14 mouse cellular contexts compared by ENCODE assay signal in genomic region chr12:109594961-109595360, GRCm38 (mm10). TPM values are rescaled to one million over a fixed set of nuclear protein-coding genes. Genes with fewer than 3 reads are reported as not detected.
DNase-seq lines count a peak whose midpoint lies in the region; ATAC-seq and TF ChIP-seq lines count a peak whose summit lies in the region.
"Had no signal": no experiment of that assay in that cellular context is flagged by ENCODE, and none has a peak within 500 bp of the region (broad histone marks: within the 10 kb centered on the region; RNA-seq: fewer than 3 reads in every experiment).

No protein-coding gene starts in this region.

- WGBS in lung, embryonic 14.5 days: 77% methylated on average over 7 of the region's 7 CpGs
- WGBS in embryonic facial prominence, embryonic 11.5 days: 90% methylated on average over 7 of the region's 7 CpGs
- 84% methylated on average over 7 of the region's 7 CpGs for WGBS in intestine, embryonic 16.5 days
- 77% methylated on average over 7 of the region's 7 CpGs for WGBS in stomach, embryonic 15.5 days
- 93% methylated on average over 7 of the region's 7 CpGs for WGBS in midbrain, postnatal 0 days
- WGBS in thymus, adult 2 months: 95% methylated on average over 7 of the region's 7 CpGs

- DNase-seq in lung, embryonic 14.5 days: no peak
- DNase-seq in lung, postnatal 10 days: no peak
- no peak for DNase-seq in embryonic facial prominence, embryonic 11.5 days (ENCODE audit: low spot score)
- DNase-seq in midbrain, postnatal 0 days (ENCODE audit: low spot score): no peak
- no peak for DNase-seq in thymus, adult 2 months
- DNase-seq: right cerebral cortex, postnatal 4 days had no signal

- no peaks in the 10 kb centered on the region for H3K9me3 ChIP-seq in lung, embryonic 14.5 days (ENCODE audit: low read depth, low read length)
- no peaks in the 10 kb centered on the region for H3K9me3 ChIP-seq in embryonic facial prominence, embryonic 11.5 days (replicated peaks; ENCODE audit: control insufficient read depth, low read length)
- no peaks in the 10 kb centered on the region for H3K9me3 ChIP-seq in intestine, embryonic 16.5 days (ENCODE audit: control insufficient read depth, low read length)
- H3K9me3 ChIP-seq in stomach, embryonic 15.5 days: no peaks in the 10 kb centered on the region
- peaks cover 4% of the 10 kb centered on the region; the same call in 1 of the 2 replicates for H3K9me3 ChIP-seq in midbrain, postnatal 0 days (ENCODE audit: low read length)
- H3K9me3 ChIP-seq: forebrain, embryonic 12.5 days had no signal

- no peak overlapping the region for H3K9ac ChIP-seq in lung, embryonic 14.5 days
- H3K9ac ChIP-seq in embryonic facial prominence, embryonic 11.5 days (replicated peaks; ENCODE audit: low read length): no peak overlapping the region
- H3K9ac ChIP-seq in intestine, embryonic 16.5 days (ENCODE audit: low read depth, low read length): no peak overlapping the region
- H3K9ac ChIP-seq in stomach, embryonic 15.5 days: no peak overlapping the region
- H3K9ac ChIP-seq in midbrain, postnatal 0 days (replicated peaks; ENCODE audit: low read length, poor library complexity, severe bottlenecking): no peak overlapping the region
- H3K9ac ChIP-seq: forebrain, embryonic 12.5 days had no signal

- H3K27me3 ChIP-seq in lung, embryonic 14.5 days (ENCODE audit: insufficient read depth, low read length): no peaks in the 10 kb centered on the region
- H3K27me3 ChIP-seq in embryonic facial prominence, embryonic 11.5 days (ENCODE audit: control insufficient read depth, insufficient read depth, low read length): no peaks in the 10 kb centered on the region
- H3K27me3 ChIP-seq in intestine, embryonic 16.5 days (replicated peaks; ENCODE audit: control insufficient read depth, insufficient read depth, low read length): no peaks in the 10 kb centered on the region
- no peaks in the 10 kb centered on the region for H3K27me3 ChIP-seq in stomach, embryonic 15.5 days (replicated peaks)
- H3K27me3 ChIP-seq in midbrain, postnatal 0 days (ENCODE audit: insufficient read depth, low read length): no peaks in the 10 kb centered on the region
- H3K27me3 ChIP-seq in thymus, adult 2 months (ENCODE audit: control insufficient read depth, insufficient read depth, low read length): no peaks in the 10 kb centered on the region
- H3K27me3 ChIP-seq: forebrain, embryonic 12.5 days had no signal

- H3K36me3 ChIP-seq in lung, embryonic 14.5 days (ENCODE audit: insufficient read depth): peaks cover 48% of the 10 kb centered on the region
- peaks cover 5% of the 10 kb centered on the region; the same call in 1 of the 2 replicates for H3K36me3 ChIP-seq in embryonic facial prominence, embryonic 11.5 days (replicated peaks; ENCODE audit: control insufficient read depth, insufficient read depth, low read depth, low read length)
- H3K36me3 ChIP-seq in intestine, embryonic 16.5 days (ENCODE audit: control insufficient read depth, insufficient read depth, low read length): peaks cover 10% of the 10 kb centered on the region; the same call in 1 of the 2 replicates
- H3K36me3 ChIP-seq in stomach, embryonic 15.5 days: peaks cover 16% of the 10 kb centered on the region; the same call in 1 of the 2 replicates
- peaks cover 41% of the 10 kb centered on the region for H3K36me3 ChIP-seq in midbrain, postnatal 0 days (ENCODE audit: insufficient read depth, low read length)
- H3K36me3 ChIP-seq in thymus, adult 2 months (ENCODE audit: control insufficient read depth, insufficient read depth, low read length): no peaks in the 10 kb centered on the region

- H3K4me1 ChIP-seq in lung, embryonic 14.5 days (ENCODE audit: insufficient read depth): peaks cover 11% of the 10 kb centered on the region
- H3K4me1 ChIP-seq in embryonic facial prominence, embryonic 11.5 days (ENCODE audit: control insufficient read depth, insufficient read depth, low read length): peaks cover 2% of the 10 kb centered on the region; the same call in 1 of the 2 replicates
- H3K4me1 ChIP-seq in intestine, embryonic 16.5 days (ENCODE audit: control insufficient read depth, insufficient read depth, low read length): peaks cover 15% of the 10 kb centered on the region
- peaks cover 16% of the 10 kb centered on the region for H3K4me1 ChIP-seq in stomach, embryonic 15.5 days
- no peaks in the 10 kb centered on the region; the same call in 1 of the 2 replicates for H3K4me1 ChIP-seq in midbrain, postnatal 0 days (ENCODE audit: insufficient read depth, low read length)
- no peaks in the 10 kb centered on the region for H3K4me1 ChIP-seq in thymus, adult 2 months (replicated peaks; ENCODE audit: control insufficient read depth, insufficient read depth, low read length)
- H3K4me1 ChIP-seq: forebrain, embryonic 12.5 days had no signal

- H3K4me3 ChIP-seq in lung, embryonic 14.5 days (ENCODE audit: low read depth, low read length): no peak overlapping the region
- no peak overlapping the region for H3K4me3 ChIP-seq in embryonic facial prominence, embryonic 11.5 days (ENCODE audit: low read depth, low read length)
- no peak overlapping the region for H3K4me3 ChIP-seq in intestine, embryonic 16.5 days (ENCODE audit: low read length)
- H3K4me3 ChIP-seq in stomach, embryonic 15.5 days (replicated peaks): no peak overlapping the region
- no peak overlapping the region for H3K4me3 ChIP-seq in midbrain, postnatal 0 days (ENCODE audit: low read depth, low read length)
- H3K4me3 ChIP-seq in thymus, adult 2 months (ENCODE audit: control insufficient read depth, insufficient read depth, low read length): no peak overlapping the region
- H3K4me3 ChIP-seq: forebrain, embryonic 12.5 days had no signal

- peak; percentile 8; the same call in 1 of the 2 replicates for TF ChIP-seq CTCF in lung, embryonic 14.5 days (IDR thresholded peaks at IDR 0.05; ENCODE audit: low read depth)
- TF ChIP-seq CTCF in midbrain, postnatal 0 days (IDR thresholded peaks at IDR 0.05): no peak
- TF ChIP-seq CTCF in thymus, adult 2 months (IDR thresholded peaks at IDR 0.05; ENCODE audit: borderline replicate concordance, control insufficient read depth, extremely low read depth, insufficient read depth, low read length, poor library complexity): no peak

- no peak for TF ChIP-seq POLR2A in thymus, adult 2 months (IDR thresholded peaks at IDR 0.05; ENCODE audit: control insufficient read depth, extremely low read depth, insufficient read depth, low read length, poor library complexity)

- ATAC-seq in lung, embryonic 14.5 days (ENCODE audit: insufficient read depth): no peak
- ATAC-seq in embryonic facial prominence, embryonic 11.5 days (replicated peaks; ENCODE audit: insufficient number of reproducible peaks, low FRiP score, low TSS enrichment, low read depth): no peak
- ATAC-seq in intestine, embryonic 16.5 days: 0 out of 2 replicates have a peak, but pooled peaks have one; percentile 52
- ATAC-seq in stomach, embryonic 15.5 days (ENCODE audit: insufficient read depth, low FRiP score, low read depth): no peak
- ATAC-seq in midbrain, postnatal 0 days (ENCODE audit: low FRiP score): no peak

- H3K4me2 ChIP-seq in lung, embryonic 14.5 days: no peak overlapping the region
- H3K4me2 ChIP-seq in embryonic facial prominence, embryonic 11.5 days (ENCODE audit: low read depth, low read length): no peak overlapping the region
- H3K4me2 ChIP-seq in intestine, embryonic 16.5 days (ENCODE audit: low read depth, low read length): no peak overlapping the region
- H3K4me2 ChIP-seq in stomach, embryonic 15.5 days: no peak overlapping the region
- no peak overlapping the region for H3K4me2 ChIP-seq in midbrain, postnatal 0 days (ENCODE audit: low read depth, low read length, poor library complexity, severe bottlenecking)
- H3K4me2 ChIP-seq: forebrain, embryonic 12.5 days; heart, embryonic 11.5 days; midbrain, embryonic 11.5 days had no signal

- H3K27ac ChIP-seq in lung, embryonic 14.5 days (ENCODE audit: low read depth): peak overlapping the region; percentile 85
- peak overlapping the region; percentile 38 for H3K27ac ChIP-seq in embryonic facial prominence, embryonic 11.5 days (replicated peaks; ENCODE audit: low read depth, low read length)
- peak overlapping the region; percentile 79 for H3K27ac ChIP-seq in intestine, embryonic 16.5 days (ENCODE audit: low read length)
- peak overlapping the region; percentile 87 for H3K27ac ChIP-seq in stomach, embryonic 15.5 days
- H3K27ac ChIP-seq in midbrain, postnatal 0 days (ENCODE audit: low read depth, low read length): no peak overlapping the region
- H3K27ac ChIP-seq in thymus, adult 2 months (ENCODE audit: control insufficient read depth, insufficient read depth, low read length): no peak overlapping the region
- H3K27ac ChIP-seq: kidney, postnatal 0 days had no signal

RNA-seq across cellular contexts. Expression of gene Rtl1, which starts 5.2 kb away (rescaled TPM):
- polyA plus RNA-seq in lung, embryonic 14.5 days (2014; fragmentation: Nextera tagmentation; extraction: Ambion mirVana): 1.1 and 1.3 TPM in 2 replicates
- polyA plus RNA-seq in embryonic facial prominence, embryonic 11.5 days (2014; fragmentation: Nextera tagmentation; extraction: Ambion mirVana): 0.84 and 0.89 TPM in 2 replicates
- polyA plus RNA-seq in intestine, embryonic 16.5 days (2015; fragmentation: Nextera tagmentation; extraction: Ambion mirVana): 0.98 TPM in 2 replicates
- 1.7 and 2.4 TPM in 2 replicates for polyA plus RNA-seq in stomach, embryonic 15.5 days (2015; fragmentation: Nextera tagmentation; extraction: Ambion mirVana)
- total RNA-seq in midbrain, postnatal 0 days (2014; rRNA removed): 1.3 and 1.9 TPM in 2 replicates
- polyA plus RNA-seq in midbrain, postnatal 0 days (2015; fragmentation: Nextera tagmentation; extraction: Ambion mirVana): 0.94 and 1.5 TPM in 2 replicates
- polyA plus RNA-seq in thymus, adult 2 months (2012; rRNA removed): 0.01 TPM in 1 of 2 replicates, not detected in the other
- total RNA-seq: gastrocnemius, adult 18-20 months had no signal
- polyA plus RNA-seq: testis, adult 2 months had no signal

Comparison
In these comparisons a context has a peak if more than half of its experiments do, and no peak if none do; other contexts are left out.
1. H3K27ac ChIP-seq: peak in lung, embryonic 14.5 days (single experiment), embryonic facial prominence, embryonic 11.5 days (single experiment), intestine, embryonic 16.5 days (single experiment) and stomach, embryonic 15.5 days (single experiment); none in midbrain, postnatal 0 days (single experiment) and thymus, adult 2 months (single experiment).